Mouse (Mus musculus): Measurements from ENCODE around the gene Vwa8. TPM values are rescaled to one million over a fixed set of nuclear protein-coding genes. Genes with fewer than 3 reads are reported as not detected.
A peak's percentile ranks its signal among the peaks of the same experiment; 100 is the strongest.

The Vwa8 gene
- polyA plus RNA-seq, 1 experiment from 2014 or later: 8.1 TPM

GRCm38 (mm10) chr14:79110012-79110411 lies 261.2 kb downstream of the Vwa8 start:
- 56% methylated on average over 3 of the region's 3 CpGs for WGBS
- H3K9me3 ChIP-seq (replicated peaks; ENCODE audit: control insufficient read depth, low read length): no peaks in the 10 kb centered on the region
- H3K27me3 ChIP-seq (ENCODE audit: control insufficient read depth, insufficient read depth, low read length): no peaks in the 10 kb centered on the region
- no peaks in the 10 kb centered on the region for H3K4me1 ChIP-seq (ENCODE audit: control insufficient read depth, insufficient read depth, low read length)
- DNase-seq (ENCODE audit: low spot score) (no peak), ATAC-seq (replicated peaks; ENCODE audit: insufficient number of reproducible peaks, low FRiP score, low TSS enrichment, low read depth) (no peak)
- no peak overlapping the region for H3K27ac ChIP-seq (replicated peaks; ENCODE audit: low read depth, low read length)
- no peak overlapping the region for H3K4me2 ChIP-seq (ENCODE audit: low read depth, low read length)
- H3K36me3 ChIP-seq (replicated peaks; ENCODE audit: control insufficient read depth, insufficient read depth, low read depth, low read length): no peaks in the 10 kb centered on the region
- no peak overlapping the region for H3K4me3 ChIP-seq (ENCODE audit: low read depth, low read length)
- H3K9ac ChIP-seq (replicated peaks; ENCODE audit: low read length): no peak overlapping the region

- Histone ChIP-seq H3K4me2 (ENCODE audit: low read depth, low read length) (no peak overlapping the region), H3K4me1 (ENCODE audit: control insufficient read depth, insufficient read depth, low read length) (no peaks in the 10 kb centered on the region), H3K27me3 (ENCODE audit: control insufficient read depth, insufficient read depth, low read length) (no peaks in the 10 kb centered on the region), H3K4me3 (ENCODE audit: low read depth, low read length) (no peak overlapping the region), H3K9ac (replicated peaks; ENCODE audit: low read length) (no peak overlapping the region), H3K9me3 (replicated peaks; ENCODE audit: control insufficient read depth, low read length) (no peaks in the 10 kb centered on the region), H3K36me3 (replicated peaks; ENCODE audit: control insufficient read depth, insufficient read depth, low read depth, low read length) (no peaks in the 10 kb centered on the region), H3K27ac (replicated peaks; ENCODE audit: low read depth, low read length) (no peak overlapping the region)
- DNase-seq (ENCODE audit: low spot score) (no peak), ATAC-seq (replicated peaks; ENCODE audit: insufficient number of reproducible peaks, low FRiP score, low TSS enrichment, low read depth) (no peak)
- WGBS: 75% methylated on average over 6 of the region's 6 CpGs
Measured at GRCm38 (mm10) chr14:79112050-79112449, 263.2 kb downstream of the Vwa8 start.

- Histone ChIP-seq H3K4me2 (ENCODE audit: low read depth, low read length) (no peak overlapping the region), H3K36me3 (replicated peaks; ENCODE audit: control insufficient read depth, insufficient read depth, low read depth, low read length) (no peaks in the 10 kb centered on the region), H3K4me3 (ENCODE audit: low read depth, low read length) (no peak overlapping the region), H3K27me3 (ENCODE audit: control insufficient read depth, insufficient read depth, low read length) (no peaks in the 10 kb centered on the region), H3K4me1 (ENCODE audit: control insufficient read depth, insufficient read depth, low read length) (no peaks in the 10 kb centered on the region), H3K9me3 (replicated peaks; ENCODE audit: control insufficient read depth, low read length) (no peaks in the 10 kb centered on the region), H3K27ac (replicated peaks; ENCODE audit: low read depth, low read length) (no peak overlapping the region), H3K9ac (replicated peaks; ENCODE audit: low read length) (no peak overlapping the region)
- DNase-seq (ENCODE audit: low spot score): no peak
- no peak for ATAC-seq (replicated peaks; ENCODE audit: insufficient number of reproducible peaks, low FRiP score, low TSS enrichment, low read depth)
- WGBS: 91% methylated on average over 11 of the region's 11 CpGs
Measured at GRCm38 (mm10) chr14:79114526-79115383, 265.9 kb downstream of the Vwa8 start.

GRCm38 (mm10) chr14:79118457-79118856 lies 269.6 kb downstream of the Vwa8 start:
- H3K27ac ChIP-seq (replicated peaks; ENCODE audit: low read depth, low read length): no peak overlapping the region
- no peaks in the 10 kb centered on the region for H3K4me1 ChIP-seq (ENCODE audit: control insufficient read depth, insufficient read depth, low read length)
- no peaks in the 10 kb centered on the region for H3K36me3 ChIP-seq (replicated peaks; ENCODE audit: control insufficient read depth, insufficient read depth, low read depth, low read length)
- ATAC-seq (replicated peaks; ENCODE audit: insufficient number of reproducible peaks, low FRiP score, low TSS enrichment, low read depth): no peak
- H3K9ac ChIP-seq (replicated peaks; ENCODE audit: low read length): no peak overlapping the region
- no peak overlapping the region for H3K4me2 ChIP-seq (ENCODE audit: low read depth, low read length)
- H3K27me3 ChIP-seq (ENCODE audit: control insufficient read depth, insufficient read depth, low read length): no peaks in the 10 kb centered on the region
- H3K9me3 ChIP-seq (replicated peaks; ENCODE audit: control insufficient read depth, low read length): no peaks in the 10 kb centered on the region
- no peak for DNase-seq (ENCODE audit: low spot score)
- 89% methylated on average over 7 of the region's 7 CpGs for WGBS
- H3K4me3 ChIP-seq (ENCODE audit: low read depth, low read length): no peak overlapping the region

GRCm38 (mm10) chr14:79119354-79119753 lies 270.5 kb downstream of the Vwa8 start:
- Histone ChIP-seq H3K27ac (replicated peaks; ENCODE audit: low read depth, low read length) (no peak overlapping the region), H3K9ac (replicated peaks; ENCODE audit: low read length) (no peak overlapping the region), H3K4me3 (ENCODE audit: low read depth, low read length) (no peak overlapping the region), H3K4me2 (ENCODE audit: low read depth, low read length) (no peak overlapping the region), H3K4me1 (ENCODE audit: control insufficient read depth, insufficient read depth, low read length) (no peaks in the 10 kb centered on the region), H3K27me3 (ENCODE audit: control insufficient read depth, insufficient read depth, low read length) (no peaks in the 10 kb centered on the region), H3K9me3 (replicated peaks; ENCODE audit: control insufficient read depth, low read length) (no peaks in the 10 kb centered on the region), H3K36me3 (replicated peaks; ENCODE audit: control insufficient read depth, insufficient read depth, low read depth, low read length) (no peaks in the 10 kb centered on the region)
- WGBS: 87% methylated on average over 9 of the region's 9 CpGs
- ATAC-seq (replicated peaks; ENCODE audit: insufficient number of reproducible peaks, low FRiP score, low TSS enrichment, low read depth): no peak
- DNase-seq (ENCODE audit: low spot score): no peak

GRCm38 (mm10) chr14:79120681-79121080 lies 271.8 kb downstream of the Vwa8 start:
- 83% methylated on average over 11 of the region's 11 CpGs for WGBS
- H3K4me1 ChIP-seq (ENCODE audit: control insufficient read depth, insufficient read depth, low read length): no peaks in the 10 kb centered on the region
- H3K9me3 ChIP-seq (replicated peaks; ENCODE audit: control insufficient read depth, low read length): no peaks in the 10 kb centered on the region
- H3K27me3 ChIP-seq (ENCODE audit: control insufficient read depth, insufficient read depth, low read length): no peaks in the 10 kb centered on the region
- no peak overlapping the region for H3K4me2 ChIP-seq (ENCODE audit: low read depth, low read length)
- DNase-seq (ENCODE audit: low spot score) (no peak), ATAC-seq (replicated peaks; ENCODE audit: insufficient number of reproducible peaks, low FRiP score, low TSS enrichment, low read depth) (no peak)
- no peaks in the 10 kb centered on the region for H3K36me3 ChIP-seq (replicated peaks; ENCODE audit: control insufficient read depth, insufficient read depth, low read depth, low read length)
- no peak overlapping the region for H3K27ac ChIP-seq (replicated peaks; ENCODE audit: low read depth, low read length)
- no peak overlapping the region for H3K4me3 ChIP-seq (ENCODE audit: low read depth, low read length)
- no peak overlapping the region for H3K9ac ChIP-seq (replicated peaks; ENCODE audit: low read length)

- no peak for ATAC-seq (replicated peaks; ENCODE audit: insufficient number of reproducible peaks, low FRiP score, low TSS enrichment, low read depth)
- DNase-seq (ENCODE audit: low spot score): no peak
- Histone ChIP-seq H3K9ac (replicated peaks; ENCODE audit: low read length) (no peak overlapping the region), H3K27ac (replicated peaks; ENCODE audit: low read depth, low read length) (no peak overlapping the region), H3K4me1 (ENCODE audit: control insufficient read depth, insufficient read depth, low read length) (no peaks in the 10 kb centered on the region), H3K36me3 (replicated peaks; ENCODE audit: control insufficient read depth, insufficient read depth, low read depth, low read length) (no peaks in the 10 kb centered on the region), H3K27me3 (ENCODE audit: control insufficient read depth, insufficient read depth, low read length) (no peaks in the 10 kb centered on the region), H3K4me2 (ENCODE audit: low read depth, low read length) (no peak overlapping the region), H3K4me3 (ENCODE audit: low read depth, low read length) (no peak overlapping the region), H3K9me3 (replicated peaks; ENCODE audit: control insufficient read depth, low read length) (no peaks in the 10 kb centered on the region)
- 85% methylated on average over 8 of the region's 8 CpGs for WGBS
Measured at GRCm38 (mm10) chr14:79123466-79123865, 274.6 kb downstream of the Vwa8 start.

- ATAC-seq (replicated peaks; ENCODE audit: insufficient number of reproducible peaks, low FRiP score, low TSS enrichment, low read depth) (no peak), DNase-seq (ENCODE audit: low spot score) (peak; percentile 70)
- no peaks in the 10 kb centered on the region for H3K36me3 ChIP-seq (replicated peaks; ENCODE audit: control insufficient read depth, insufficient read depth, low read depth, low read length)
- no peaks in the 10 kb centered on the region for H3K4me1 ChIP-seq (ENCODE audit: control insufficient read depth, insufficient read depth, low read length)
- no peak overlapping the region for H3K27ac ChIP-seq (replicated peaks; ENCODE audit: low read depth, low read length)
- WGBS: 44% methylated on average over 5 of the region's 5 CpGs
- no peak overlapping the region for H3K4me2 ChIP-seq (ENCODE audit: low read depth, low read length)
- H3K9me3 ChIP-seq (replicated peaks; ENCODE audit: control insufficient read depth, low read length): no peaks in the 10 kb centered on the region
- H3K4me3 ChIP-seq (ENCODE audit: low read depth, low read length): no peak overlapping the region
- H3K9ac ChIP-seq (replicated peaks; ENCODE audit: low read length): no peak overlapping the region
- no peaks in the 10 kb centered on the region for H3K27me3 ChIP-seq (ENCODE audit: control insufficient read depth, insufficient read depth, low read length)
Measured at GRCm38 (mm10) chr14:79124643-79125042, 275.8 kb downstream of the Vwa8 start.
